Mouse (Mus musculus) kidney, postnatal 0 days (tissue): Measurements from ENCODE around the gene Prkd3. TPM values are rescaled to one million over a fixed set of nuclear protein-coding genes. Genes with fewer than 3 reads are reported as not detected.
A peak's percentile ranks its signal among the peaks of the same experiment; 100 is the strongest.

Source experiments
- ATAC-seq: fragments of 200-750 bp; cut with Nextera tagmentation; replicated peaks from 2 replicates; pipeline ENCODE4 v1.8.0; 2017; ENCODE audit warnings: low read depth, moderate number of reproducible peaks, moderate TSS enrichment, moderate library complexity; ENCODE audit not compliant: low FRiP score
- DNase-seq: peaks from one replicate; pipeline ENCODE4 v3.0.0-alpha.2; 2016; ENCODE audit warnings: low spot score
- H3K27ac ChIP-seq: fragments of 300-500 bp; sonication (generic); 2 replicates; pipeline ENCODE4 v1.5.1; 2014; ENCODE audit warnings: mild to moderate bottlenecking
- H3K27me3 ChIP-seq: fragments of 300-500 bp; sonication (generic); 2 replicates; pipeline ENCODE4 v1.6.1; 2014; ENCODE audit warnings: low read length, mixed read lengths; ENCODE audit not compliant: insufficient read depth
- H3K36me3 ChIP-seq: fragments of 300-500 bp; sonication (generic); 2 replicates; pipeline ENCODE4 v1.6.1; 2014; ENCODE audit warnings: low read length, mixed read lengths; ENCODE audit not compliant: insufficient read depth
- H3K4me1 ChIP-seq: fragments of 300-500 bp; sonication (generic); replicated peaks from 2 replicates; pipeline ENCODE4 v1.6.1; 2014; ENCODE audit warnings: antibody characterized with exemption, low read length, mixed read lengths; ENCODE audit not compliant: insufficient read depth
- H3K4me2 ChIP-seq: fragments of 300-500 bp; sonication (generic); 2 replicates; pipeline ENCODE4 v1.6.1; 2014; ENCODE audit warnings: mild to moderate bottlenecking, low read length, moderate library complexity, mixed read lengths
- H3K4me3 ChIP-seq: fragments of 300-500 bp; sonication (generic); replicated peaks from 2 replicates; pipeline ENCODE4 v1.5.1; 2014; ENCODE audit warnings: low read depth, low read length
- H3K9ac ChIP-seq: fragments of 300-500 bp; sonication (generic); 2 replicates; pipeline ENCODE4 v1.6.1; 2014; ENCODE audit warnings: low read depth, low read length
- H3K9me3 ChIP-seq: fragments of 300-500 bp; sonication (generic); replicated peaks from 2 replicates; pipeline ENCODE4 v1.6.1; 2016; ENCODE audit warnings: low read length, inconsistent platforms, mixed read lengths
- CTCF ChIP-seq: IDR thresholded peaks from 2 replicates; pipeline ENCODE4 v1.5.1; 2016; ENCODE audit warnings: antibody characterized with exemption, low read depth, mild to moderate bottlenecking, moderate library complexity
- WGBS: fragments of 180-500 bp; shearing (Covaris S2); extraction: QIAGEN DNeasy Blood & Tissue Kit; methylation state at CpG from one replicate; pipeline ENCODE4 v1.1.7; 2014; 5-methylcytosine and 5-hydroxymethylcytosine counted together
- polyA plus RNA-seq: library from polyadenylated mRNA; unstranded; fragments of >200 nt; fragmentation: Nextera tagmentation; extraction: Ambion mirVana; gene quantifications from 2 replicates; pipeline ENCODE4 v1.2.1, GENCODE M21; 2015

Gene Prkd3
- polyA plus RNA-seq, 1 experiment from 2014 or later = 27.5 TPM

- no peak overlapping the region for H3K4me3 ChIP-seq
- no peaks in the 10 kb centered on the region for H3K9me3 ChIP-seq
- H3K4me1 ChIP-seq = no peaks in the 10 kb centered on the region
- H3K27ac ChIP-seq = no peak overlapping the region
- TF ChIP-seq CTCF = no peak
- ATAC-seq = no peak
- H3K9ac ChIP-seq = no peak overlapping the region
- no peak for DNase-seq
- H3K4me2 ChIP-seq = no peak overlapping the region
- no peaks in the 10 kb centered on the region for H3K36me3 ChIP-seq
- WGBS = 88% methylated on average over 5 of the region's 5 CpGs
- no peaks in the 10 kb centered on the region for H3K27me3 ChIP-seq
These were observed 11.0 kb upstream of the Prkd3 start for GRCm38 (mm10) chr17:79031569-79031968.

GRCm38 (mm10) chr17:79029226-79029625 is 8.6 kb upstream of the Prkd3 start:
- Histone ChIP-seq H3K27me3 (no peaks in the 10 kb centered on the region), H3K4me1 (no peaks in the 10 kb centered on the region), H3K27ac (no peak overlapping the region), H3K36me3 (no peaks in the 10 kb centered on the region), H3K9me3 (no peaks in the 10 kb centered on the region), H3K4me2 (no peak overlapping the region), H3K9ac (no peak overlapping the region), H3K4me3 (no peak overlapping the region)
- WGBS = 51% methylated on average over 3 of the region's 3 CpGs
- no peak for TF ChIP-seq CTCF
- ATAC-seq (no peak), DNase-seq (no peak)

- no peaks in the 10 kb centered on the region for H3K4me1 ChIP-seq
- no peak for TF ChIP-seq CTCF
- 80% methylated on average over 4 of the region's 4 CpGs for WGBS
These were observed 3.9 kb upstream of the Prkd3 start for GRCm38 (mm10) chr17:79024544-79024943.

DNA sequence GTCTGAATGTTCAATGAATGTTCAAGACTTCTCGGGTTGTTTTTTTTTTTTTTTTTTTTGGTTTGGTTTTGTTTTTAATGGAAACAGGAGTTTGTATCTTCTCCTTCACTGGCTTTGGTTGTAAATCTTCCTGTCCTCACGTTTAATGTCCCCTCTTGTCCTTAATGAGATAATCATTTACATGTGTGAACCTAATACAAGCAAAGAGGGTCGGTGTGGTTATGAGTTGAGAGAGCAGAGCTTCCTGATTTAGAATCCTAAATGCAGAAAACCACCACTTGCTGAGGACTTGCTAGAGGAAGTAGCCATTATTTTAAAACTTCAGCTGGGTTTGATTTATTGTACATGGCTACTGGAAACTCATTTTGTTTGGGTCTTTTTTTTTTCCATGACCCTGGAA is 2.1 kb upstream of the Prkd3 start:
- no peak overlapping the region for H3K4me2 ChIP-seq
- no peaks in the 10 kb centered on the region for H3K9me3 ChIP-seq
- no peak overlapping the region for H3K27ac ChIP-seq
- ATAC-seq (no peak), DNase-seq (peak; percentile 27)
- no peak for TF ChIP-seq CTCF
- H3K4me1 ChIP-seq = peaks cover 12% of the 10 kb centered on the region; the same call in 1 of the 2 replicates
- H3K9ac ChIP-seq = no peak overlapping the region
- no peaks in the 10 kb centered on the region for H3K27me3 ChIP-seq
- no peaks in the 10 kb centered on the region for H3K36me3 ChIP-seq
- 17% methylated on average over 3 of the region's 3 CpGs for WGBS
- no peak overlapping the region for H3K4me3 ChIP-seq

More at GRCm38 (mm10) chr17:79024544-79024943, 3.9 kb upstream of the Prkd3 start:
- Histone ChIP-seq H3K4me3 (no peak overlapping the region), H3K27ac (no peak overlapping the region), H3K4me2 (no peak overlapping the region), H3K9ac (no peak overlapping the region), H3K36me3 (no peaks in the 10 kb centered on the region), H3K27me3 (no peaks in the 10 kb centered on the region), H3K9me3 (no peaks in the 10 kb centered on the region)
- DNase-seq (no peak), ATAC-seq (no peak)

GRCm38 (mm10) chr17:79020984-79021335 is 344 bp upstream of the Prkd3 start:
- Histone ChIP-seq H3K9ac (peak overlapping the region; percentile 91), H3K27me3 (no peaks in the 10 kb centered on the region), H3K4me3 (peak overlapping the region; percentile 84), H3K36me3 (no peaks in the 10 kb centered on the region), H3K27ac (peak overlapping the region; percentile 91), H3K4me1 (peaks cover 12% of the 10 kb centered on the region; the same call in 1 of the 2 replicates), H3K4me2 (peak overlapping the region; percentile 87), H3K9me3 (no peaks in the 10 kb centered on the region)
- ATAC-seq (peak; percentile 47; the same call in 1 of the 2 replicates), DNase-seq (no peak)
- TF ChIP-seq CTCF = no peak
- WGBS = 2% methylated on average over 24 of the region's 24 CpGs

DNA sequence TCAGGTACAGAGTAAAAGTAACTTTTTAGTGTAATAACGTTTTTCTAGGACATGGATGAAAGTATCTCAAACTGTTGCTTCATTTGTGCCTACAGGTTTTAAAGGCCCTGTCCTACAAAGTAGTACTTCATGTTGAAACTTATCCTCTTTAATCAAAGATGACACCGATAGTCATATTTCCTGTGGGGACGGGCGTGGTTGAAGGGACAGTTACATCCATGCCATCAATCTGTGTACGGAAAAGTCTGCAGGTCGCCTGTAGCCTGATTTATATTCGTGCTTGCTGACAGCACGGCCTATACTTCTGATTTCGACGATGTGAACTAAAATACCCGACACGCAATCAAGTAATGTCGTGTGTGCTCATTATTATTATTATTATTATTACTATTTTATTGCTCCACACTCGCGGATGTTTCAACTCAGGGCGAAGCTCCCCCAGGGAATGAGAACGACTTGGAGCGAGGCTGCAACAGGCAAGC is 849 bp downstream of the Prkd3 start:
- no peak for TF ChIP-seq CTCF
- no peaks in the 10 kb centered on the region for H3K36me3 ChIP-seq
- peak overlapping the region; percentile 91 for H3K27ac ChIP-seq
- DNase-seq (no peak), ATAC-seq (peak; percentile 8; the same call in 1 of the 2 replicates)
- peak overlapping the region; percentile 84 for H3K4me3 ChIP-seq
- H3K27me3 ChIP-seq = no peaks in the 10 kb centered on the region
- H3K9me3 ChIP-seq = no peaks in the 10 kb centered on the region
- peaks cover 12% of the 10 kb centered on the region; the same call in 1 of the 2 replicates for H3K4me1 ChIP-seq
- peak overlapping the region; percentile 87 for H3K4me2 ChIP-seq
- WGBS = 1% methylated on average over 18 of the region's 18 CpGs
- peak overlapping the region; percentile 91 for H3K9ac ChIP-seq

GRCm38 (mm10) chr17:79018422-79018821 is 2.2 kb downstream of the Prkd3 start:
- H3K9ac ChIP-seq = no peak overlapping the region
- H3K4me2 ChIP-seq = peak overlapping the region; percentile 87
- TF ChIP-seq CTCF = no peak
- H3K4me1 ChIP-seq = peaks cover 12% of the 10 kb centered on the region; the same call in 1 of the 2 replicates
- no peaks in the 10 kb centered on the region for H3K27me3 ChIP-seq
- WGBS = 38% methylated on average over 9 of the region's 9 CpGs
- 0 out of 2 replicates have a peak overlapping the region, but pooled peaks have one; percentile 7 for H3K4me3 ChIP-seq
- DNase-seq (no peak), ATAC-seq (no peak)
- H3K36me3 ChIP-seq = no peaks in the 10 kb centered on the region
- no peak overlapping the region; the same call in 1 of the 2 replicates for H3K27ac ChIP-seq
- no peaks in the 10 kb centered on the region for H3K9me3 ChIP-seq
